Mouse (Mus musculus) mesoderm, embryonic 11.5 days (tissue): ENCODE results near the gene Chit1.

ENCODE experiments used
- DNase-seq: peaks from one replicate; pipeline ENCODE4 v3.0.0-alpha.2; 2012; ENCODE audit warnings: low read depth, low spot score

The Chit1 gene

GRCm38 (mm10) chr1:134184089-134184488, 73.0 kb downstream of the Chit1 start:
- no peak for DNase-seq

GRCm38 (mm10) chr1:134188217-134188616, 77.2 kb downstream of the Chit1 start:
- no peak for DNase-seq

- no peak for DNase-seq
Measured at GRCm38 (mm10) chr1:134188989-134189729, 78.1 kb downstream of the Chit1 start.

GRCm38 (mm10) chr1:134191192-134191591, 80.2 kb downstream of the Chit1 start:
- DNase-seq = no peak

GRCm38 (mm10) chr1:134192024-134192423, 81.0 kb downstream of the Chit1 start:
- DNase-seq = no peak

GRCm38 (mm10) chr1:134193126-134193525, 82.1 kb downstream of the Chit1 start, which contains the start of gene Mybph:
Gene Mybph (plus strand): TSS chr1:134193448.
- DNase-seq = no peak

GRCm38 (mm10) chr1:134193674-134194197, 82.7 kb downstream of the Chit1 start:
- DNase-seq = no peak

- DNase-seq = no peak
Measured at GRCm38 (mm10) chr1:134194298-134195022, 83.4 kb downstream of the Chit1 start.

GRCm38 (mm10) chr1:134195117-134195516, 84.1 kb downstream of the Chit1 start:
- no peak for DNase-seq

GRCm38 (mm10) chr1:134195571-134195970, 84.5 kb downstream of the Chit1 start:
- DNase-seq = no peak

GRCm38 (mm10) chr1:134195979-134196378, 84.9 kb downstream of the Chit1 start:
- DNase-seq = peak; percentile 21

GRCm38 (mm10) chr1:134196386-134196785, 85.3 kb downstream of the Chit1 start:
- peak; percentile 34 for DNase-seq

GRCm38 (mm10) chr1:134197325-134197982, 86.4 kb downstream of the Chit1 start:
- DNase-seq = no peak

- no peak for DNase-seq
Measured at GRCm38 (mm10) chr1:134198197-134198995, 87.4 kb downstream of the Chit1 start.

GRCm38 (mm10) chr1:134200481-134200880, 89.4 kb downstream of the Chit1 start:
- no peak for DNase-seq
